Mouse (Mus musculus): Measurements from ENCODE around the gene Cbx2. TPM values are rescaled to one million over a fixed set of nuclear protein-coding genes. Genes with fewer than 3 reads are reported as not detected.
A peak's percentile ranks its signal among the peaks of the same experiment; 100 is the strongest.

Gene Cbx2
- total RNA-seq, 1 experiment from 2014 or later: 12.3 TPM

- ATAC-seq (replicated peaks in 1 of 2; ENCODE audit: insufficient read depth in 1 of 2, low FRiP score in 2 of 2, low TSS enrichment in 1 of 2, low read depth in 1 of 2, poor library complexity in 2 of 2, severe bottlenecking in 2 of 2): no peak
These were observed 15.1 kb downstream of the Cbx2 start for GRCm38 (mm10) chr11:119037780-119038401.

- ATAC-seq (replicated peaks in 1 of 2; ENCODE audit: insufficient read depth in 1 of 2, low FRiP score in 2 of 2, low TSS enrichment in 1 of 2, low read depth in 1 of 2, poor library complexity in 2 of 2, severe bottlenecking in 2 of 2): no peak
These were observed 16.2 kb downstream of the Cbx2 start for GRCm38 (mm10) chr11:119038744-119039484.

GRCm38 (mm10) chr11:119039732-119040512, 17.2 kb downstream of the Cbx2 start:
- no peak for ATAC-seq (replicated peaks in 1 of 2; ENCODE audit: insufficient read depth in 1 of 2, low FRiP score in 2 of 2, low TSS enrichment in 1 of 2, low read depth in 1 of 2, poor library complexity in 2 of 2, severe bottlenecking in 2 of 2)

- peak; percentile 88 to 90 for ATAC-seq (replicated peaks in 1 of 2; ENCODE audit: insufficient read depth in 1 of 2, low FRiP score in 2 of 2, low TSS enrichment in 1 of 2, low read depth in 1 of 2, poor library complexity in 2 of 2, severe bottlenecking in 2 of 2)
These were observed 18.0 kb downstream of the Cbx2 start, which contains the start of gene Cbx8 for GRCm38 (mm10) chr11:119040600-119041324. Cbx8 (minus strand) TSS chr11:119040969.

GRCm38 (mm10) chr11:119041325-119041716, 18.6 kb downstream of the Cbx2 start:
- ATAC-seq (replicated peaks in 1 of 2; ENCODE audit: insufficient read depth in 1 of 2, low FRiP score in 2 of 2, low TSS enrichment in 1 of 2, low read depth in 1 of 2, poor library complexity in 2 of 2, severe bottlenecking in 2 of 2): no peak; a peak in 1 of 4 replicates

GRCm38 (mm10) chr11:119041750-119042465, 19.1 kb downstream of the Cbx2 start:
- ATAC-seq (replicated peaks in 1 of 2; ENCODE audit: insufficient read depth in 1 of 2, low FRiP score in 2 of 2, low TSS enrichment in 1 of 2, low read depth in 1 of 2, poor library complexity in 2 of 2, severe bottlenecking in 2 of 2): no peak

GRCm38 (mm10) chr11:119042466-119043272, 19.9 kb downstream of the Cbx2 start:
- ATAC-seq (replicated peaks in 1 of 2; ENCODE audit: insufficient read depth in 1 of 2, low FRiP score in 2 of 2, low TSS enrichment in 1 of 2, low read depth in 1 of 2, poor library complexity in 2 of 2, severe bottlenecking in 2 of 2): no peak

GRCm38 (mm10) chr11:119043273-119043540, 20.4 kb downstream of the Cbx2 start:
- ATAC-seq (replicated peaks in 1 of 2; ENCODE audit: insufficient read depth in 1 of 2, low FRiP score in 2 of 2, low TSS enrichment in 1 of 2, low read depth in 1 of 2, poor library complexity in 2 of 2, severe bottlenecking in 2 of 2): no peak

GRCm38 (mm10) chr11:119043761-119044550, 21.2 kb downstream of the Cbx2 start:
- no peak for ATAC-seq (replicated peaks in 1 of 2; ENCODE audit: insufficient read depth in 1 of 2, low FRiP score in 2 of 2, low TSS enrichment in 1 of 2, low read depth in 1 of 2, poor library complexity in 2 of 2, severe bottlenecking in 2 of 2)

GRCm38 (mm10) chr11:119044551-119045337, 22.0 kb downstream of the Cbx2 start:
- no peak for ATAC-seq (replicated peaks in 1 of 2; ENCODE audit: insufficient read depth in 1 of 2, low FRiP score in 2 of 2, low TSS enrichment in 1 of 2, low read depth in 1 of 2, poor library complexity in 2 of 2, severe bottlenecking in 2 of 2)

GRCm38 (mm10) chr11:119046601-119047245, 24.0 kb downstream of the Cbx2 start:
- no peak for ATAC-seq (replicated peaks in 1 of 2; ENCODE audit: insufficient read depth in 1 of 2, low FRiP score in 2 of 2, low TSS enrichment in 1 of 2, low read depth in 1 of 2, poor library complexity in 2 of 2, severe bottlenecking in 2 of 2)

GRCm38 (mm10) chr11:119047261-119048132, 24.7 kb downstream of the Cbx2 start:
- ATAC-seq (replicated peaks in 1 of 2; ENCODE audit: insufficient read depth in 1 of 2, low FRiP score in 2 of 2, low TSS enrichment in 1 of 2, low read depth in 1 of 2, poor library complexity in 2 of 2, severe bottlenecking in 2 of 2): no peak

GRCm38 (mm10) chr11:119048133-119048510, 25.4 kb downstream of the Cbx2 start:
- no peak for ATAC-seq (replicated peaks in 1 of 2; ENCODE audit: insufficient read depth in 1 of 2, low FRiP score in 2 of 2, low TSS enrichment in 1 of 2, low read depth in 1 of 2, poor library complexity in 2 of 2, severe bottlenecking in 2 of 2)

GRCm38 (mm10) chr11:119050361-119050760, 27.6 kb downstream of the Cbx2 start:
- no peak for ATAC-seq (replicated peaks in 1 of 2; ENCODE audit: insufficient read depth in 1 of 2, low FRiP score in 2 of 2, low TSS enrichment in 1 of 2, low read depth in 1 of 2, poor library complexity in 2 of 2, severe bottlenecking in 2 of 2)
